Mouse (Mus musculus): ENCODE results near the gene Rxrb.
"Not testable (repeated sequence)": the region's sequence is repeated elsewhere in the genome, so short reads cannot be mapped to it uniquely, and the experiment has no call there.

The Rxrb gene

GRCm38 (mm10) chr17:34031465-34032173 lies at the start of gene Rxrb, which contains the start of gene Slc39a7:
Gene Rxrb (plus strand): TSS chr17:34031812.
Gene Slc39a7 (minus strand): TSS chr17:34031682.
- peak; percentile 98 for DNase-seq

GRCm38 (mm10) chr17:33982136-33982535 lies 49.5 kb upstream of the Rxrb start:
- DNase-seq: not testable (repeated sequence)

- DNase-seq: no peak
These were observed 39.6 kb upstream of the Rxrb start for GRCm38 (mm10) chr17:33991788-33992664.

DNA sequence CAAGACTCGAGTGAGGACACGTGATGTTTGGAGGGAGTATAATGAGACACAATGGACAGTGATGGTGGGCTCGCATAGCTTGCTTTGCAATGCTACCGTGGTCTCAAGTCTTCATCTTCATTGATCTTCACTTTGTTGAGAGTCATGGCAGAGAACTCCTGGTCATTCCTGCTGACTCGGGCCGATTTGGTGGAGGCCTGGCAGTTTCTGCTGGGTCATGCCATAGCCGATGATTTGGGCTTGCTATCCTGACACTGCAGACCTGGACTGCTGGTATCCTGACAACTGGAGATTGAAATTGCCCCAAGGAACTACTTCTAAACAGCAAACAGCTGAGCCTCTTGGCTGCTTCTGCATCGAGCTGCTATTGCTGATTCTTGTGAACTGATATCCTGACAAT lies 36.7 kb upstream of the Rxrb start:
- no peak for DNase-seq

DNA sequence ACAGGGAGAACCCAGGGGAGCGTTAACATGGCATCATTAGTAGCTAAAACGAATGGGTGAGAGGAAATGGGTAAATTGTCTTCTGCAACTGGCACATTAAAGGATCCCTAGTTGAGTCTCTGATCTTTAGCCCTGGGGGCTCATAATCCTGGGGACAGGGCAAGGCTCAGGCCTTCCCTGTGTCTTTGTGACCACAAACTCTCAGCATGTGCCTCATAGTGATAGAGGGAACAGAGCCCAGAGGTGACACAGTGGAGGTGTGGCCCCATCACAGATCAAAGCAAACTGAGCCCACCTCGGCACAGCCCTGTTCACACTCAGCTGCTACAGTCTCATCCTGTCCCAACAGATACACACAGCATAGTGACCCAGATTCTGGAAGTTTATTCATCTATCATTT lies 36.0 kb upstream of the Rxrb start:
- DNase-seq: no peak

DNA sequence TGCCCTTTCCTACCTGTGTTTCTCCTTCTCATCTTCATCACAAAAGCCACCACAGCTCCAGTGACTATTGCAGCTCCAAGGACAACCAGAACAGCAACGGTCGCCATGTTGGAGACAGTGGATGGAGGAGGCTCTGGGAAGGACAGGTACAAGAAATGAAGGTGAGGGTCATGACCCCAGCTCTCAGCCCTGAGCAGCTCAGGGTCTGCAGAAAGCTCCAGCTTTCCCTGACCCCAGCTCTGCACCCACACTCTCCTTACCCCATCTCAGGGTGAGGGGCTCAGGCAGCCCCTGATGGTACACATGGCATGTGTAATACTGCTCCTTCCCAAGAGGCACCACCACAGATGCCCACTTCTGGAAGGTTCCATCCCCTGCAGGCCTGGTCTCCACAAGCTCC lies 34.6 kb upstream of the Rxrb start:
- not testable (repeated sequence) for DNase-seq

- DNase-seq: not testable (repeated sequence)
These were observed 32.9 kb upstream of the Rxrb start for GRCm38 (mm10) chr17:33998697-33999096.

- DNase-seq: no peak
These were observed 32.1 kb upstream of the Rxrb start for GRCm38 (mm10) chr17:33999341-34000149.

- DNase-seq: peak; percentile 90
These were observed 31.5 kb upstream of the Rxrb start, which contains the start of gene H2-K1 for GRCm38 (mm10) chr17:34000150-34000537. Gene H2-K1 (minus strand): TSS chr17:34000347.

- DNase-seq: not testable (repeated sequence)
These were observed 30.8 kb upstream of the Rxrb start for GRCm38 (mm10) chr17:34000796-34001195.

GRCm38 (mm10) chr17:34003426-34003825 lies 28.2 kb upstream of the Rxrb start:
- no peak for DNase-seq

GRCm38 (mm10) chr17:34006570-34006969 lies 25.0 kb upstream of the Rxrb start:
- DNase-seq: no peak

DNA sequence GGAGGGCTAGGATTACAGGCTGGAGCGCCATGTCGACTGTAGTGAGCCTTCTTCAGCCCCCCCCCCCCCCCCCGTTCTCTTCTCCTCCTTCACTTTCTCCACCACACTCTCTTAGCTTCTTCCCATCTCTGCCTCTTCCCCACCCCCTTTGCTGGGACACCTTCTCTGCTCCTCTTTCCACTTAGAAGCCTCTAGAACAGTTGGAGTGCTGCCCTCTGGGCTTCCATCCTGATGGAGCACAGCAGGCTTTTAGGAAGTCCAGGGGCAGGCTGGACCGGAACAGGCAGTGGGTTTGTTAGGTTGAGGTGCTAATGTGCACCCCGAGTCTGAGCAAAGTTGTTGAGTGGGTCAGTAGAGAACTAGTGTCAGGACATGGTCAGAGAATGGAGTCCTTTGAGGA lies 21.5 kb upstream of the Rxrb start:
- DNase-seq: no peak

DNA sequence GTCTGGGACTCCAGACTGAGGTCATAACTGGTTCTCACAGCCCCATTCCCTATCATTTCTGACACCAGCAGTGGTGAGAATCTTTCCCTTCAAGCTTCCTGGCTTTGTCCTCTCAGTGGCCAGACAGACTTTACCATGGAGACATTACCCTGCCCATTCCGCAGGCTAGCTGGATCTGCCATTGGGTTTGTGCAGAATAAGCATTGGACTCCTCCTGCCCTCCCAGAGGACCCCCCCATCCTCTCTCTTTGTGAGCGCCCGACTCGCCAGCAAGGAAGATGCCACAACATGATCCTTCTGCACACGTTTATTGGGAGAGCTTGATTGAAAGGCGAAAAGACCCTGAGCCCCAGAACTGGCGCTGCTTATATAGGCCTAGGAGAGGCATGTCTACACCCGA lies 18.2 kb upstream of the Rxrb start:
- no peak for DNase-seq

GRCm38 (mm10) chr17:34021539-34022413 lies 9.8 kb upstream of the Rxrb start:
- DNase-seq: no peak

GRCm38 (mm10) chr17:34022414-34022783 lies 9.2 kb upstream of the Rxrb start:
- DNase-seq: no peak

DNA sequence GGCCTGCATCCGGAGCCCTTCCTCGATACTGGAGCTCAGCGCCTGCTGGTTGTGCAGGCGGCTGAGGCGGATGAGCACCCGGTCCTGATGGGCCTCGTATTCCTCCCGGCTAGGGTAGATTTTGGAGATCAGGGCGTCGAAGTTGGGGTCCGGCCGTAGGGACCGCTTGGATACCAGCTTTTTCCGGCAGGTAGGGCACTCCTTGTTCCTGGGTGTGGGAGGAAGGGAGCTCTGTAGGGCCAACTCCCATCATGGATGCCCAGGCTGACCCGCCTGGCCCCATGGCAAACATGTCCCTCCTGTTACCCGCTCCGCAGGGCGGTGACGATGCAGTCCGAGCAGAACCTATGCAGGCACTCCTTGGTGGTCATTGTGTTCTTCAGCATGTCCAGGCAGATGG lies 8.6 kb upstream of the Rxrb start:
- no peak for DNase-seq

- DNase-seq: no peak
These were observed 7.9 kb upstream of the Rxrb start for GRCm38 (mm10) chr17:34023678-34024077.

GRCm38 (mm10) chr17:34024317-34024821 lies 7.2 kb upstream of the Rxrb start, which contains the start of gene Ring1:
Gene Ring1 (minus strand): TSS chr17:34024680.
- DNase-seq: peak; percentile 86

GRCm38 (mm10) chr17:34024861-34025755 lies 6.5 kb upstream of the Rxrb start:
- no peak for DNase-seq

DNA sequence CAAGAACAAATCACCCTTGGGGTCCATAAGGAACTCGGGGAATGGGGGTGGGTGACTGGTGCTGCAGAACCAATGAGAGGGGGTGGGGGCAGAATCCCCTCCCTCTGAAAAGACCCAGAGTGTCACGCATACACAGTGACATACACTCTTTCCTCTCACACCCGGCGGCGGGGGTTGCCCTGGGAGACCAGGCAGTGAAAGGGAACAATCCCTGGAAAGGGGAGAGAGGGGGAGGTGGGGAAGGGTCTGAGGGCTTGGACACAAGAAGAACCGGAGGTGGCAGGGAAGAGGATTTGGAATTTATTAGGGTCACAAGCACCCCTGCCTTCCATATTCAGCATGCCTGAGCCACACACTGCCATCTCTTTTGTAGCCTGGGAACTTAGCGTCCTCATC lies 5.9 kb upstream of the Rxrb start:
- DNase-seq: no peak

Measured in layer of hippocampus, adult 9-11 months (tissue).